Mouse (Mus musculus) hindbrain, postnatal 0 days (tissue): Measurements from ENCODE around the gene Aip. TPM values are rescaled to one million over a fixed set of nuclear protein-coding genes. Genes with fewer than 3 reads are reported as not detected.
"Not testable (repeated sequence)": the region's sequence is repeated elsewhere in the genome, so short reads cannot be mapped to it uniquely, and the experiment has no call there.

ENCODE experiments used
- ATAC-seq: fragments of 200-750 bp; cut with Nextera tagmentation; 2 replicates; pipeline ENCODE4 v1.8.0; 2017; ENCODE audit warnings: mild to moderate bottlenecking, moderate TSS enrichment, moderate library complexity
- DNase-seq: peaks from one replicate; pipeline ENCODE4 v3.0.0-alpha.2; 2015; ENCODE audit warnings: low spot score
- H3K27ac ChIP-seq: fragments of 300-500 bp; sonication (generic); 2 replicates; pipeline ENCODE4 v1.5.1; 2014; ENCODE audit warnings: mild to moderate bottlenecking
- H3K27me3 ChIP-seq: fragments of 300-500 bp; sonication (generic); 2 replicates; pipeline ENCODE4 v1.6.1; 2014; ENCODE audit warnings: low read length, mixed read lengths; ENCODE audit not compliant: insufficient read depth
- H3K36me3 ChIP-seq: fragments of 300-500 bp; sonication (generic); 2 replicates; pipeline ENCODE4 v1.6.1; 2014; ENCODE audit warnings: low read length, mixed read lengths; ENCODE audit not compliant: insufficient read depth
- H3K4me1 ChIP-seq: fragments of 300-500 bp; sonication (generic); 2 replicates; pipeline ENCODE4 v1.6.1; 2014; ENCODE audit warnings: antibody characterized with exemption, low read length, mixed read lengths; ENCODE audit not compliant: insufficient read depth
- H3K4me2 ChIP-seq: fragments of 300-500 bp; sonication (generic); 2 replicates; pipeline ENCODE4 v1.6.1; 2014; ENCODE audit warnings: low read depth, mild to moderate bottlenecking, low read length, moderate library complexity, mixed read lengths
- H3K4me3 ChIP-seq: fragments of 300-500 bp; sonication (generic); 2 replicates; pipeline ENCODE4 v1.5.1; 2014; ENCODE audit warnings: low read length
- H3K9ac ChIP-seq: fragments of 300-500 bp; sonication (generic); replicated peaks from 2 replicates; pipeline ENCODE4 v1.6.1; 2014; ENCODE audit warnings: mild to moderate bottlenecking, low read length, moderate library complexity, mixed read lengths
- H3K9me3 ChIP-seq: fragments of 300-500 bp; sonication (generic); 2 replicates; pipeline ENCODE4 v1.6.1; 2016; ENCODE audit warnings: low read length, mixed read lengths
- CTCF ChIP-seq: IDR thresholded peaks from 2 replicates; pipeline ENCODE4 v1.5.1; 2016; ENCODE audit warnings: antibody characterized with exemption, control low read depth, low read depth
- WGBS: fragments of 180-500 bp; shearing (Covaris S2); extraction: QIAGEN DNeasy Blood & Tissue Kit; methylation state at CpG from one replicate; pipeline ENCODE4 v1.1.7; 2014; 5-methylcytosine and 5-hydroxymethylcytosine counted together
- polyA plus RNA-seq: library from polyadenylated mRNA; unstranded; fragments of >200 nt; fragmentation: Nextera tagmentation; extraction: Ambion mirVana; gene quantifications from 2 replicates; pipeline ENCODE4 v1.2.1, GENCODE M21; 2015
- total RNA-seq: library from RNA; depleted of rRNA; stranded (reverse); fragments of >200 nt; gene quantifications from 2 replicates; pipeline ENCODE4 v1.2.3, GENCODE M21; 2014

The Aip gene
- total and polyA plus RNA-seq, 2 experiments from 2014 or later = 33.4 to 94.3 TPM

GRCm38 (mm10) chr19:4134354-4134753 lies 8.7 kb upstream of the Aip start:
- H3K4me1 ChIP-seq = no peaks in the 10 kb centered on the region
- H3K27ac ChIP-seq = no peak overlapping the region
- H3K4me3 ChIP-seq = no peak overlapping the region
- no peak overlapping the region for H3K4me2 ChIP-seq
- no peaks in the 10 kb centered on the region for H3K9me3 ChIP-seq
- no peak overlapping the region for H3K9ac ChIP-seq
- H3K36me3 ChIP-seq = peaks cover 26% of the 10 kb centered on the region
- ATAC-seq (no peak), DNase-seq (no peak)
- H3K27me3 ChIP-seq = no peaks in the 10 kb centered on the region
- TF ChIP-seq CTCF = no peak
- WGBS = 90% methylated on average over 4 of the region's 4 CpGs

GRCm38 (mm10) chr19:4131768-4132167 lies 6.1 kb upstream of the Aip start:
- Histone ChIP-seq H3K27me3 (no peaks in the 10 kb centered on the region), H3K27ac (no peak overlapping the region), H3K9me3 (no peaks in the 10 kb centered on the region), H3K36me3 (peaks cover 34% of the 10 kb centered on the region), H3K9ac (no peak overlapping the region), H3K4me1 (peaks cover 4% of the 10 kb centered on the region; the same call in 1 of the 2 replicates), H3K4me2 (no peak overlapping the region), H3K4me3 (no peak overlapping the region)
- no peak; the same call in 1 of the 2 replicates for TF ChIP-seq CTCF
- ATAC-seq = no peak
- WGBS = 82% methylated on average over 2 of the region's 2 CpGs
- DNase-seq = no peak

GRCm38 (mm10) chr19:4131075-4131474 lies 5.4 kb upstream of the Aip start:
- H3K9me3 ChIP-seq = no peaks in the 10 kb centered on the region
- no peaks in the 10 kb centered on the region for H3K27me3 ChIP-seq
- ATAC-seq = no peak
- H3K4me3 ChIP-seq = no peak overlapping the region
- H3K27ac ChIP-seq = no peak overlapping the region
- WGBS = 89% methylated on average over 5 of the region's 5 CpGs
- H3K4me1 ChIP-seq = peaks cover 7% of the 10 kb centered on the region; the same call in 1 of the 2 replicates
- no peak for TF ChIP-seq CTCF
- peaks cover 34% of the 10 kb centered on the region for H3K36me3 ChIP-seq
- H3K9ac ChIP-seq = no peak overlapping the region
- no peak overlapping the region for H3K4me2 ChIP-seq
- DNase-seq = no peak

- Histone ChIP-seq H3K4me2 (no peak overlapping the region), H3K4me1 (peaks cover 7% of the 10 kb centered on the region; the same call in 1 of the 2 replicates), H3K36me3 (peaks cover 34% of the 10 kb centered on the region), H3K4me3 (no peak overlapping the region), H3K9me3 (no peaks in the 10 kb centered on the region), H3K27ac (no peak overlapping the region), H3K9ac (no peak overlapping the region), H3K27me3 (no peaks in the 10 kb centered on the region)
- no peak for TF ChIP-seq CTCF
- ATAC-seq (no peak), DNase-seq (no peak)
- 86% methylated on average over 4 of the region's 4 CpGs for WGBS
Observed at GRCm38 (mm10) chr19:4130106-4130505, 4.4 kb upstream of the Aip start.

- Histone ChIP-seq H3K27ac (no peak overlapping the region), H3K9me3 (no peaks in the 10 kb centered on the region), H3K36me3 (peaks cover 34% of the 10 kb centered on the region), H3K4me3 (no peak overlapping the region), H3K4me2 (no peak overlapping the region), H3K9ac (no peak overlapping the region), H3K27me3 (no peaks in the 10 kb centered on the region), H3K4me1 (peaks cover 7% of the 10 kb centered on the region; the same call in 1 of the 2 replicates)
- ATAC-seq (no peak), DNase-seq (no peak)
- no peak for TF ChIP-seq CTCF
- WGBS = 90% methylated on average over 7 of the region's 7 CpGs
Observed at GRCm38 (mm10) chr19:4129462-4129861, 3.8 kb upstream of the Aip start.

GRCm38 (mm10) chr19:4126759-4127495 lies 1.3 kb upstream of the Aip start:
- Histone ChIP-seq H3K9me3 (no peaks in the 10 kb centered on the region), H3K27ac (peak overlapping the region; percentile 86; the same call in 1 of the 2 replicates), H3K4me3 (peak overlapping the region; percentile 84), H3K4me2 (peak overlapping the region; percentile 70), H3K4me1 (peaks cover 7% of the 10 kb centered on the region; the same call in 1 of the 2 replicates), H3K36me3 (peaks cover 23% of the 10 kb centered on the region), H3K9ac (peak overlapping the region; percentile 92), H3K27me3 (no peaks in the 10 kb centered on the region)
- 56% methylated on average over 7 of the region's 7 CpGs for WGBS
- ATAC-seq = no peak
- no peak for DNase-seq
- TF ChIP-seq CTCF = no peak

GRCm38 (mm10) chr19:4125268-4125667 lies 390 bp downstream of the Aip start:
- DNase-seq = peak; percentile 30
- 9% methylated on average over 4 of the region's 4 CpGs for WGBS

More at GRCm38 (mm10) chr19:4125268-4125667, 390 bp downstream of the Aip start:
- H3K27me3 ChIP-seq, H3K9me3 ChIP-seq: not testable (repeated sequence)
- ATAC-seq = peak; percentile 46
- Histone ChIP-seq H3K4me1 (peaks cover 13% of the 10 kb centered on the region), H3K9ac (peak overlapping the region; percentile 92; the same call in 1 of the 2 replicates), H3K36me3 (peaks cover 12% of the 10 kb centered on the region), H3K27ac (peak overlapping the region; percentile 86), H3K4me3 (peak overlapping the region; percentile 84), H3K4me2 (peak overlapping the region; percentile 70)
